Mouse (Mus musculus) ES-Bruce4 (cell line): Measurements from ENCODE around the gene Sec61a1. TPM values are rescaled to one million over a fixed set of nuclear protein-coding genes. Genes with fewer than 3 reads are reported as not detected.

Source experiments
- H3K27ac ChIP-seq: 2 replicates; pipeline ENCODE4 v1.5.1; 2012; ENCODE audit warnings: low read length, inconsistent platforms; ENCODE audit not compliant: insufficient read depth
- H3K27me3 ChIP-seq: 2 replicates; pipeline ENCODE4 v1.6.1; 2012; ENCODE audit warnings: mild to moderate bottlenecking, low read length, inconsistent platforms; ENCODE audit not compliant: control insufficient read depth, poor library complexity, insufficient read depth, severe bottlenecking
- H3K36me3 ChIP-seq: 2 replicates; pipeline ENCODE4 v1.6.1; 2012; ENCODE audit warnings: inconsistent platforms, mild to moderate bottlenecking, low read length, moderate library complexity; ENCODE audit not compliant: control insufficient read depth, poor library complexity, insufficient read depth, severe bottlenecking
- H3K4me1 ChIP-seq: one replicate; pipeline ENCODE4 v1.8.1; 2011; ENCODE audit warnings: low read length; ENCODE audit not compliant: control insufficient read depth, insufficient read depth
- H3K4me3 ChIP-seq: 2 replicates; pipeline ENCODE4 v1.5.1; 2011; ENCODE audit warnings: low read depth, mild to moderate bottlenecking, low read length
- H3K9ac ChIP-seq: 2 replicates; pipeline ENCODE4 v1.6.1; 2012; ENCODE audit warnings: low read depth, mild to moderate bottlenecking, inconsistent platforms; ENCODE audit not compliant: poor library complexity, severe bottlenecking
- H3K9me3 ChIP-seq: replicated peaks from 2 replicates; pipeline ENCODE4 v1.6.1; 2012; ENCODE audit warnings: mild to moderate bottlenecking, low read length, inconsistent platforms; ENCODE audit not compliant: control insufficient read depth, poor library complexity, insufficient read depth, severe bottlenecking
- CTCF ChIP-seq: IDR thresholded peaks from one replicate; pipeline ENCODE4 v1.8.1; 2011; ENCODE audit warnings: low read depth, low read length
- EP300 ChIP-seq: IDR thresholded peaks from 2 replicates; pipeline ENCODE4 v1.6.1; 2011; ENCODE audit warnings: low read depth, low read length; ENCODE audit not compliant: insufficient read depth
- POLR2A ChIP-seq: IDR thresholded peaks from one replicate; pipeline ENCODE4 v1.8.1; 2011; ENCODE audit warnings: low read length; ENCODE audit not compliant: insufficient read depth
- polyA plus RNA-seq: library from polyadenylated mRNA; stranded (reverse); fragments of >200 nt; gene quantifications from 2 replicates; pipeline ENCODE4 v1.2.4, GENCODE M21; 2011; ENCODE audit warnings: low read depth; ENCODE audit not compliant: missing spikeins, insufficient read depth, insufficient read length

The Sec61a1 gene
- polyA plus RNA-seq, 1 experiment = 126 TPM

DNA sequence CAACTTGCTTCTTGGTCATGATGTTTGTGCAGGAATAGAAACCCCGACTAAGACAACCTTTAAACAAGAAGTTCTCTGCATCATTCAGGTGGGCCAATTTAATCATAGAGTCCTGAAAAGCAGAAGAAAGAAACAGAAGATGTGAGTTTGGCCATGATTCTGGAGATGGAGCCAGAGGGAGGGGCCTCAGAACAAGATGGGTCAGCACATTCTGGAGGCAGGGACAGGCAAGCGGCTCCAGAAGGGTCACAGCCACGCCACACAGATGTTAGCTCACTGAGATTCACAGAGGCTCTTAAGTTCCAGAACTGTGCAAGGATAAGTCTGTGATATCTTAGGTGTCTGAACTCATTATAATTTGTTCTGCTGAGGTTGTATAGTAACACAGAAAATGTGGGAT is 25.5 kb upstream of the Sec61a1 start:
- Histone ChIP-seq H3K36me3 (no peaks in the 10 kb centered on the region), H3K4me3 (no peak overlapping the region), H3K27me3 (no peaks in the 10 kb centered on the region), H3K9ac (no peak overlapping the region), H3K27ac (no peak overlapping the region), H3K9me3 (no peaks in the 10 kb centered on the region), H3K4me1 (no peaks in the 10 kb centered on the region)
- TF ChIP-seq CTCF (no peak), POLR2A (no peak), EP300 (no peak)

DNA sequence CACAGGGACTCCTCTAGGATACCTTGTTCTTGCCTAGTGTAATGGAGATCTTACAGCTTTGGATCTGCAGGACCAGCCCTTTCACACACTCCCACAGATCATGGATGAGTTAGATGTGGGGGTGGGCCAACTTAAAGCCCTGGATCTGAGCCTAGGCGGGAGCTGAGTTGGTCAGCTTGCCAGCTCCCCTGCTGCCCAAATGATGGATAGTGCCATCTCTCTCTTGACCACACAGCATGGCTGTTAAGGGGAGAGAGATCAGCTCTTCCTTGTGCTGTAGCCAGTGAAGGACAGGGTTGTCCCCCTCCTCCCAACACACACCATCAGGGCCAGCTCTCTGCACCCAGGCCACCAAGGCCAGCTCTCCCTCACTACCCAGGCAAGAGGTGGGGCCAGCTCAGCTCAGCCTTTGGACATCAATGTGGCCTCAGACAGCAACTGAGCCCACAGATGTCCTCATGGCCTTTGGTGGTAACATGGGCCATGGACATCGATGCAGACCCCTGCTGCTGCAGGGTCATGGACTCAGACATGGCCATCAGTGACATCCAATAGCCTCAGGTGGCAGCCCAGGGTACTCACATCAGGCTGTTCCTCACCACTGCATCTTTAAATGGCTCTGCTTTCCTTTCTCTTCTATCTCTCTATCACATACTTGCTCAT is 21.5 kb upstream of the Sec61a1 start:
- H3K27ac ChIP-seq = no peak overlapping the region
- no peaks in the 10 kb centered on the region for H3K9me3 ChIP-seq
- H3K4me3 ChIP-seq = no peak overlapping the region
- H3K27me3 ChIP-seq = no peaks in the 10 kb centered on the region
- H3K4me1 ChIP-seq = no peaks in the 10 kb centered on the region
- no peak overlapping the region for H3K9ac ChIP-seq
- TF ChIP-seq EP300 (no peak), CTCF (no peak), POLR2A (no peak)
- H3K36me3 ChIP-seq = no peaks in the 10 kb centered on the region

DNA sequence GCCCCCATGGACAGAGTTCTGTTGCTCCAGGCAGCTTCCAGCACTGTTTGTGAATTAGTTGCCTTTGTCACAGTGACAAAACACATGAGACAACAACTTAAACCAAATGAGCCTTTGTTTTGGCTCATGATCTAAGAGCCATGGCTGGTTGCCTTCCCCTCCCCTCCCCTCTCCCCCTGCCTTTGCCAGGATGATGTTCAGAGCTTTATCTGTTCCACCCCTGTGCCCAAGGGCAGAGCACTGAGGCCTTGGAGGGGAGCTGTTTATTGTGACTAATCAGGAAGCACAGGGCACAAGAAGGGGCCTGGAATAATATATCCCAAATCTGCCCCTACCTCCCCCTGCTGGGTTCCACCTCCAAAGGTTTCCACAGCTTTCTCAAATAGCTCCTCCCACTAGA is 11.6 kb upstream of the Sec61a1 start:
- Histone ChIP-seq H3K4me1 (no peaks in the 10 kb centered on the region), H3K27ac (no peak overlapping the region), H3K4me3 (no peak overlapping the region), H3K36me3 (no peaks in the 10 kb centered on the region), H3K9me3 (0 out of 2 replicates have a peak, but pooled peaks cover 3% of the 10 kb centered on the region), H3K9ac (no peak overlapping the region), H3K27me3 (no peaks in the 10 kb centered on the region)
- TF ChIP-seq EP300 (no peak), CTCF (no peak), POLR2A (no peak)

DNA sequence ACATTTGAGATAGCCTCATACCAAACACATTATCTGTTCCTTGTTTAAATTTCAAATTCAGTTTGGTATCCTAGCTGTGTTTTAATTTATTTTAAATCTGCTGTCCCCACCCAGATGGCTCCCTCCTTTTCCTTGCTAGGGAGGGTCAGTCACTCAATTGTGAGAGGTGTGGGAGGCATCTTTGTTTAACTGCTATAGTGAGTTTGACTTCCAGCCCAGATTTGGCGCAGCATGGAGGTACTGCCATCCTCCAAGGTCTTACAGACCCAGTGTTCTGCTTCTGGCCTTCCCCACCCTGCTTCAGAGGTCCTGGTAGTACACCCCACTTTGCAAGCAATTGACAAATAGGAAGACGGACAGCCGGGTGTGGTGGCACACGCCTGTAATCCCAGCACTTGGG is 5.4 kb upstream of the Sec61a1 start:
- H3K27ac ChIP-seq = no peak overlapping the region
- TF ChIP-seq POLR2A = no peak
- no peak for TF ChIP-seq CTCF
- TF ChIP-seq EP300 = no peak
- no peaks in the 10 kb centered on the region for H3K9me3 ChIP-seq
- no peak overlapping the region for H3K9ac ChIP-seq
- no peaks in the 10 kb centered on the region for H3K36me3 ChIP-seq
- H3K27me3 ChIP-seq = no peaks in the 10 kb centered on the region
- H3K4me1 ChIP-seq = no peaks in the 10 kb centered on the region
- no peak overlapping the region for H3K4me3 ChIP-seq

DNA sequence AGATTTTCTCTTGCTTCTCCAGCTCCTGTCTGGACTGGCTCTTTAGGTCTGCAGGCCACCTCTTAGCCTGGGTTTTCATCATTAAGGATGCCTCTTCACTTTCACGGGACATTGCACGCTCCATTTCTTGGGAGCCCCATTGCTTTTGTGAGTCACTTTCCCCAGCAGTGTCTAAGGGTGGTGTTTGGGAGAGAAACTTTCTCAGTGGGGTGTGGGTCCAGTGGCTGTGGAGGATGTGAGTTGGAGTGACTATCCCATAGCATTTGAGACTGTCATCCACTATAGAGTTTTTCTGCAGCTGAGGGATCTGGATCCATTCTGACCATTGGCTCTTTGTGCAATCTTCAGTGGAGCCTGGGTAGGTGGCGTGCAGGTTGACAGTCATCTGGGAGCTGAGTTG is 4.7 kb upstream of the Sec61a1 start:
- no peaks in the 10 kb centered on the region for H3K9me3 ChIP-seq
- H3K9ac ChIP-seq = no peak overlapping the region
- no peak for TF ChIP-seq CTCF
- no peak for TF ChIP-seq EP300
- no peak for TF ChIP-seq POLR2A
- H3K27ac ChIP-seq = no peak overlapping the region
- H3K27me3 ChIP-seq = no peaks in the 10 kb centered on the region
- no peak overlapping the region for H3K4me3 ChIP-seq
- no peaks in the 10 kb centered on the region for H3K4me1 ChIP-seq
- H3K36me3 ChIP-seq = no peaks in the 10 kb centered on the region

DNA sequence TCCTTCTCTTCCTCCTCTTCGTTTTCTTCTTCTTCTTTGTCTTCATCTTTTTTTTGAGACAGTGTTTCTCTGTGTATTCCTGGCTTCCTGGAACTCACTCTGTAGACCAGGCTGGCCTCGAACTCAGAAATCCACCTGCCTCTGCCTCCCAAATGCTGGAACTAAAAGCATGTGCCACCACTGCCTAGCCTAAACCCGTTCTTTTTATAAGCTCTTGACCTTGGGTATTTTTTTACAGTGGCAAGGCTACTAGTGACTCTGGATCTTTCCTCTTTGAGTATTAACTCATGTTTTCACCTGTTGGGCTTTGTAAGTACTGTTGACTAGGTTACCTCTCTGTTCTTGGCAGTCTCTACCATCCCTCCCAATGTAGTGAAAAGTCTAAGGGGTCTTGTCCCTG is 4.3 kb upstream of the Sec61a1 start:
- no peaks in the 10 kb centered on the region for H3K27me3 ChIP-seq
- no peaks in the 10 kb centered on the region for H3K4me1 ChIP-seq
- no peak overlapping the region for H3K4me3 ChIP-seq
- H3K9ac ChIP-seq = no peak overlapping the region
- TF ChIP-seq CTCF (no peak), EP300 (no peak), POLR2A (no peak)
- no peak overlapping the region for H3K27ac ChIP-seq
- no peaks in the 10 kb centered on the region for H3K36me3 ChIP-seq
- H3K9me3 ChIP-seq = no peaks in the 10 kb centered on the region
